Mouse (Mus musculus): ENCODE measurements around the gene Notch2. TPM values are rescaled to one million over a fixed set of nuclear protein-coding genes. Genes with fewer than 3 reads are reported as not detected.
A peak's percentile ranks its signal among the peaks of the same experiment; 100 is the strongest.

Notch2 gene
- polyA plus RNA-seq, 1 experiment from 2014 or later = 42.1 TPM

GRCm38 (mm10) chr3:98147706-98148105, 134.4 kb downstream of the Notch2 start:
- H3K9me3 ChIP-seq = no peaks in the 10 kb centered on the region
- no peaks in the 10 kb centered on the region for H3K27me3 ChIP-seq
- peaks cover 69% of the 10 kb centered on the region for H3K36me3 ChIP-seq
- no peak for ATAC-seq (ENCODE audit: insufficient number of reproducible peaks, insufficient read depth, low FRiP score, low TSS enrichment)
- no peak overlapping the region for H3K9ac ChIP-seq
- H3K4me3 ChIP-seq = no peak overlapping the region
- 94% methylated on average over 14 of the region's 14 CpGs for WGBS
- no peak overlapping the region for H3K27ac ChIP-seq
- H3K4me1 ChIP-seq = no peaks in the 10 kb centered on the region
- no peak overlapping the region for H3K4me2 ChIP-seq (replicated peaks)

DNA sequence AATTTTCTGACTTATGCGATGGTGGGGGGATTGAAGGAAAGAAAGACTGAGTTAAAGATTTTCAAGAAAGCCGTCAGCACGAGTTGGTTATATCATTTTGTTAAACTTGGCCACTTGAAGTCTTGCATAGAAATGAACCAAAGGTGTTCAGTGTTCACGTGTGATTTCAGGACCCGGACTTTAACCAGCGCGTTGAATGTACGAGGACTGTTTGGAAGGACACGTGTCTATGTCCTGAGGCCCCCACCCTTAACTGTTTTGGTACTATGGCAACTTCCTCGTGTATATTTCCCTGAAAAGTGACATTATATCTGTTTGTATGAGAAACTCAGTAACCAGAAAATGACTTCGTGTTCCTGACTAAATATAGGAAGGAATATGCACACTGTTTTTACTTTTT, 136.6 kb downstream of the Notch2 start:
- no peak overlapping the region for H3K4me3 ChIP-seq
- no peak overlapping the region for H3K4me2 ChIP-seq (replicated peaks)
- H3K36me3 ChIP-seq = peaks cover 47% of the 10 kb centered on the region
- WGBS = 95% methylated on average over 11 of the region's 11 CpGs
- no peak overlapping the region for H3K27ac ChIP-seq
- no peaks in the 10 kb centered on the region for H3K9me3 ChIP-seq
- ATAC-seq (ENCODE audit: insufficient number of reproducible peaks, insufficient read depth, low FRiP score, low TSS enrichment) = no peak
- no peak overlapping the region for H3K9ac ChIP-seq
- H3K27me3 ChIP-seq = no peaks in the 10 kb centered on the region
- H3K4me1 ChIP-seq = no peaks in the 10 kb centered on the region

GRCm38 (mm10) chr3:98151016-98151415, 137.7 kb downstream of the Notch2 start:
- no peak overlapping the region for H3K4me3 ChIP-seq
- H3K9me3 ChIP-seq = no peaks in the 10 kb centered on the region
- no peak for ATAC-seq (ENCODE audit: insufficient number of reproducible peaks, insufficient read depth, low FRiP score, low TSS enrichment)
- no peak overlapping the region for H3K9ac ChIP-seq
- no peaks in the 10 kb centered on the region for H3K27me3 ChIP-seq
- H3K4me1 ChIP-seq = no peaks in the 10 kb centered on the region
- peaks cover 36% of the 10 kb centered on the region for H3K36me3 ChIP-seq
- WGBS = 90% methylated on average over 10 of the region's 10 CpGs
- H3K27ac ChIP-seq = no peak overlapping the region
- no peak overlapping the region for H3K4me2 ChIP-seq (replicated peaks)

GRCm38 (mm10) chr3:98153460-98153859, 140.1 kb downstream of the Notch2 start:
- no peak for ATAC-seq (ENCODE audit: insufficient number of reproducible peaks, insufficient read depth, low FRiP score, low TSS enrichment)
- peaks cover 11% of the 10 kb centered on the region for H3K36me3 ChIP-seq
- H3K9me3 ChIP-seq = no peaks in the 10 kb centered on the region
- no peak overlapping the region for H3K4me3 ChIP-seq
- H3K27me3 ChIP-seq = no peaks in the 10 kb centered on the region
- no peaks in the 10 kb centered on the region for H3K4me1 ChIP-seq
- no peak overlapping the region for H3K9ac ChIP-seq
- H3K4me2 ChIP-seq (replicated peaks) = no peak overlapping the region
- H3K27ac ChIP-seq = no peak overlapping the region

- Histone ChIP-seq H3K4me2 (replicated peaks) (no peak overlapping the region), H3K9ac (no peak overlapping the region), H3K9me3 (no peaks in the 10 kb centered on the region), H3K36me3 (no peaks in the 10 kb centered on the region), H3K27ac (no peak overlapping the region), H3K4me1 (peaks cover 5% of the 10 kb centered on the region; the same call in 1 of the 2 replicates), H3K4me3 (no peak overlapping the region), H3K27me3 (no peaks in the 10 kb centered on the region)
- whole genome bisulfite sequencing = 53% methylated on average over 4 of the region's 4 CpGs
- ATAC-seq (ENCODE audit: insufficient number of reproducible peaks, insufficient read depth, low FRiP score, low TSS enrichment) = no peak
Measured at GRCm38 (mm10) chr3:98156158-98156557, 142.8 kb downstream of the Notch2 start.

- no peaks in the 10 kb centered on the region for H3K36me3 ChIP-seq
- 69% methylated on average over 2 of the region's 2 CpGs for WGBS
- H3K4me3 ChIP-seq = no peak overlapping the region
- peaks cover 5% of the 10 kb centered on the region; the same call in 1 of the 2 replicates for H3K4me1 ChIP-seq
- H3K9ac ChIP-seq = no peak overlapping the region
- no peak for ATAC-seq (ENCODE audit: insufficient number of reproducible peaks, insufficient read depth, low FRiP score, low TSS enrichment)
- H3K27ac ChIP-seq = no peak overlapping the region
- no peak overlapping the region for H3K4me2 ChIP-seq (replicated peaks)
- H3K27me3 ChIP-seq = no peaks in the 10 kb centered on the region
- H3K9me3 ChIP-seq = no peaks in the 10 kb centered on the region
Measured at GRCm38 (mm10) chr3:98157073-98157472, 143.7 kb downstream of the Notch2 start.

- Histone ChIP-seq H3K36me3 (no peaks in the 10 kb centered on the region), H3K4me1 (peaks cover 5% of the 10 kb centered on the region; the same call in 1 of the 2 replicates), H3K9me3 (no peaks in the 10 kb centered on the region), H3K27ac (no peak overlapping the region), H3K4me3 (no peak overlapping the region), H3K9ac (no peak overlapping the region), H3K27me3 (no peaks in the 10 kb centered on the region), H3K4me2 (replicated peaks) (no peak overlapping the region)
- ATAC-seq (ENCODE audit: insufficient number of reproducible peaks, insufficient read depth, low FRiP score, low TSS enrichment) = no peak
- 51% methylated on average over 2 of the region's 2 CpGs for WGBS
Measured at GRCm38 (mm10) chr3:98157585-98157984, 144.3 kb downstream of the Notch2 start.

GRCm38 (mm10) chr3:98158646-98159045, 145.3 kb downstream of the Notch2 start:
- no peak overlapping the region for H3K9ac ChIP-seq
- 74% methylated on average over 4 of the region's 4 CpGs for WGBS
- H3K4me3 ChIP-seq = no peak overlapping the region
- no peak overlapping the region for H3K4me2 ChIP-seq (replicated peaks)
- H3K9me3 ChIP-seq = no peaks in the 10 kb centered on the region
- no peaks in the 10 kb centered on the region for H3K36me3 ChIP-seq
- no peaks in the 10 kb centered on the region for H3K27me3 ChIP-seq
- peaks cover 5% of the 10 kb centered on the region; the same call in 1 of the 2 replicates for H3K4me1 ChIP-seq
- no peak overlapping the region for H3K27ac ChIP-seq
- no peak for ATAC-seq (ENCODE audit: insufficient number of reproducible peaks, insufficient read depth, low FRiP score, low TSS enrichment)

DNA sequence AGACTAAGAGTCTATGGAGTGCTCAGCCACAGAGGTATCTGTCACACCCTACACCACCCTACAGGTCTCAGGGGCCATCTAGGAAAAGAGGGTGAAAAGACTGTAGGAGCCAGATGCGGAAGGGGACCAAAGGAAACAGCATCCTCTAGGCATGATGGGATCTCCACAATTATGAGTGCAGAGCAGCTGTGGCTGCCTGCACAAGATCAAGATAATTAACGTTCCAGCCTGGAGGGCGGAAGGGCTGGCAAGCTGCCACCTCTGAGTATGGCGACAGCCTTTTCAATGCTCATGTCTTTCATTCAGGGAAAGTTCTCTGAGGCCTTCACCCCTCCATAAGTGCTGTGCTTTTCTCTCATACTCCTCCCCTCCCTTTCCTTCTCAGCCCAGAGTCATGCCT, 146.0 kb downstream of the Notch2 start:
- Histone ChIP-seq H3K9me3 (no peaks in the 10 kb centered on the region), H3K9ac (no peak overlapping the region), H3K4me3 (no peak overlapping the region), H3K27me3 (no peaks in the 10 kb centered on the region), H3K36me3 (no peaks in the 10 kb centered on the region), H3K27ac (no peak overlapping the region), H3K4me2 (replicated peaks) (no peak overlapping the region), H3K4me1 (peaks cover 5% of the 10 kb centered on the region; the same call in 1 of the 2 replicates)
- ATAC-seq (ENCODE audit: insufficient number of reproducible peaks, insufficient read depth, low FRiP score, low TSS enrichment) = no peak
- WGBS = 29% methylated on average over 4 of the region's 4 CpGs

GRCm38 (mm10) chr3:98160330-98160729, 147.0 kb downstream of the Notch2 start, which contains the start of gene Adam30:
Adam30 (plus strand) TSS chr3:98160630.
- no peaks in the 10 kb centered on the region for H3K27me3 ChIP-seq
- H3K4me3 ChIP-seq = no peak within 1 kb of the TSS
- no peaks in the 10 kb centered on the region for H3K9me3 ChIP-seq
- H3K9ac ChIP-seq = no peak within 1 kb of the TSS
- ATAC-seq (ENCODE audit: insufficient number of reproducible peaks, insufficient read depth, low FRiP score, low TSS enrichment) = no peak
- no peaks in the 10 kb centered on the region for H3K36me3 ChIP-seq
- WGBS = 86% methylated on average over 17 of the region's 17 CpGs
- H3K27ac ChIP-seq = no peak within 1 kb of the TSS
- H3K4me2 ChIP-seq (replicated peaks) = no peak within 1 kb of the TSS
- peaks cover 5% of the 10 kb centered on the region; the same call in 1 of the 2 replicates for H3K4me1 ChIP-seq

DNA sequence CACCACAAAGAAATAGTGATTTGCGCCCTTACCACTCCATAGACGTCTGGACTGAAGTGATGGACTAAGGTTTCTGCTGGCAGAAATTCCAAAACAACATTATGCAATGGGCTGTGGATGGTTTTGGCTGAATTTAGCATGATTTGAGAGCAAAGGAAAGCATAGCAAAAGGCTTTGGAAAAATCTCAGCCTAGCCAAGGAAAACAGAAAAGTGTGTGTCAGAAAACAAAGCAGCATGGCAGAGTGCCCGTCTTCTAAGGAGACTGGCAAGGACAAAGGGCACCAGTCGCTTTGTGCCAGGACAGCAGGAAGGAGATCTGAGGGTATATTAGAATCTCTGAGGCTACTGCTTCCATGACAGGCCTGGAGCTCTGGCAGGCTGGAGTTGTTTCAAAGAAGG, 165.0 kb downstream of the Notch2 start:
- no peak for ATAC-seq (ENCODE audit: insufficient number of reproducible peaks, insufficient read depth, low FRiP score, low TSS enrichment)
- Histone ChIP-seq H3K9me3 (no peaks in the 10 kb centered on the region), H3K4me1 (no peaks in the 10 kb centered on the region), H3K36me3 (no peaks in the 10 kb centered on the region), H3K27ac (no peak overlapping the region), H3K4me2 (replicated peaks) (no peak overlapping the region), H3K4me3 (no peak overlapping the region), H3K9ac (no peak overlapping the region), H3K27me3 (no peaks in the 10 kb centered on the region)
- 74% methylated on average over 4 of the region's 4 CpGs for WGBS

DNA sequence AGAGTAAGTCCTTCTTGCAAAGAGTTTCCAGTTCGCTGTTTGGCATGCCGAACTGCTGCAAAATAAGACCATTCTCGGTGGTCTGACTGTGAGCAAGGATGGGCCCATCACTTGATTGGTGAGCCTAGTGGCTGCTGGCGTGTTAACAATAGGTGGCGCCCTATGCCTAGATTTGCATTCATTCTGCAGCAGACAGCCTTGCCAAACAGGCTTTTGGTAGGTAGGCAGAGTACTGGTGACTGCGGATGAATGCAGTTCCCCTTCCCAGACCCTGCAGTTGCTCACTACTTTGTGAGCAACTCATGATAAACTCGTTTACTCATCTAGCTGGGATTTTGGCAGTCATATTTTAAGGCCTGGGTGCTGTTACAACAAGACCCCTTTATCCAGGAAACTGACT, 167.5 kb downstream of the Notch2 start:
- WGBS = 29% methylated on average over 7 of the region's 7 CpGs

More for the DNA sequence above, 167.5 kb downstream of the Notch2 start:
- H3K27ac ChIP-seq = no peak overlapping the region
- H3K27me3 ChIP-seq = no peaks in the 10 kb centered on the region
- H3K9me3 ChIP-seq = no peaks in the 10 kb centered on the region
- no peaks in the 10 kb centered on the region for H3K4me1 ChIP-seq
- H3K9ac ChIP-seq = no peak overlapping the region
- H3K4me3 ChIP-seq = no peak overlapping the region
- no peaks in the 10 kb centered on the region for H3K36me3 ChIP-seq
- peak; percentile 69; the same call in 1 of the 2 replicates for ATAC-seq (ENCODE audit: insufficient number of reproducible peaks, insufficient read depth, low FRiP score, low TSS enrichment)
- no peak overlapping the region for H3K4me2 ChIP-seq (replicated peaks)

Measured in embryonic facial prominence, embryonic 12.5 days (tissue).